Mouse (Mus musculus): Measurements from ENCODE around the gene Psmb2. TPM values are rescaled to one million over a fixed set of nuclear protein-coding genes. Genes with fewer than 3 reads are reported as not detected.

The Psmb2 gene
- polyA plus RNA-seq, 1 experiment from 2014 or later: 542 TPM

GRCm38 (mm10) chr4:126689457-126689856 lies 12.0 kb downstream of the Psmb2 start:
- 85% methylated on average over 2 of the region's 2 CpGs for WGBS
- Histone ChIP-seq H3K9me3 (ENCODE audit: control insufficient read depth, low read length) (no peaks in the 10 kb centered on the region), H3K4me2 (ENCODE audit: low read length) (no peak overlapping the region), H3K27me3 (replicated peaks; ENCODE audit: control insufficient read depth, insufficient read depth, low read length) (no peaks in the 10 kb centered on the region), H3K36me3 (ENCODE audit: control insufficient read depth, insufficient read depth, low read length) (peaks cover 72% of the 10 kb centered on the region), H3K4me3 (ENCODE audit: low read depth, low read length) (no peak overlapping the region), H3K4me1 (replicated peaks; ENCODE audit: control insufficient read depth, insufficient read depth, low read length) (no peaks in the 10 kb centered on the region), H3K27ac (ENCODE audit: low read depth) (no peak overlapping the region), H3K9ac (ENCODE audit: low read length) (no peak overlapping the region)
- ATAC-seq (replicated peaks; ENCODE audit: low FRiP score, low TSS enrichment, low read depth): no peak
- no peak for DNase-seq (ENCODE audit: low spot score)

- Histone ChIP-seq H3K4me1 (replicated peaks; ENCODE audit: control insufficient read depth, insufficient read depth, low read length) (no peaks in the 10 kb centered on the region), H3K9me3 (ENCODE audit: control insufficient read depth, low read length) (no peaks in the 10 kb centered on the region), H3K27ac (ENCODE audit: low read depth) (no peak overlapping the region), H3K9ac (ENCODE audit: low read length) (no peak overlapping the region), H3K36me3 (ENCODE audit: control insufficient read depth, insufficient read depth, low read length) (peaks cover 49% of the 10 kb centered on the region), H3K4me3 (ENCODE audit: low read depth, low read length) (no peak overlapping the region), H3K4me2 (ENCODE audit: low read length) (no peak overlapping the region), H3K27me3 (replicated peaks; ENCODE audit: control insufficient read depth, insufficient read depth, low read length) (no peaks in the 10 kb centered on the region)
- DNase-seq (ENCODE audit: low spot score) (no peak), ATAC-seq (replicated peaks; ENCODE audit: low FRiP score, low TSS enrichment, low read depth) (no peak)
- 90% methylated on average over 5 of the region's 5 CpGs for WGBS
Measured at GRCm38 (mm10) chr4:126693021-126693420, 15.6 kb downstream of the Psmb2 start.

GRCm38 (mm10) chr4:126696908-126697307 lies 19.5 kb downstream of the Psmb2 start:
- DNase-seq (ENCODE audit: low spot score): no peak
- ATAC-seq (replicated peaks; ENCODE audit: low FRiP score, low TSS enrichment, low read depth): no peak
- 89% methylated on average over 4 of the region's 4 CpGs for WGBS

GRCm38 (mm10) chr4:126706630-126707438 lies 29.4 kb downstream of the Psmb2 start:
- WGBS: 78% methylated on average over 12 of the region's 12 CpGs
- peaks cover 85% of the 10 kb centered on the region for H3K36me3 ChIP-seq (ENCODE audit: control insufficient read depth, insufficient read depth, low read length)
- H3K9me3 ChIP-seq (ENCODE audit: control insufficient read depth, low read length): no peaks in the 10 kb centered on the region
- no peak overlapping the region for H3K4me3 ChIP-seq (ENCODE audit: low read depth, low read length)
- H3K9ac ChIP-seq (ENCODE audit: low read length): no peak overlapping the region
- no peaks in the 10 kb centered on the region for H3K27me3 ChIP-seq (replicated peaks; ENCODE audit: control insufficient read depth, insufficient read depth, low read length)
- DNase-seq (ENCODE audit: low spot score) (no peak), ATAC-seq (replicated peaks; ENCODE audit: low FRiP score, low TSS enrichment, low read depth) (no peak)
- no peak overlapping the region for H3K4me2 ChIP-seq (ENCODE audit: low read length)
- H3K27ac ChIP-seq (ENCODE audit: low read depth): no peak overlapping the region
- H3K4me1 ChIP-seq (replicated peaks; ENCODE audit: control insufficient read depth, insufficient read depth, low read length): no peaks in the 10 kb centered on the region

More at GRCm38 (mm10) chr4:126696908-126697307, 19.5 kb downstream of the Psmb2 start:
- Histone ChIP-seq H3K9me3 (ENCODE audit: control insufficient read depth, low read length) (no peaks in the 10 kb centered on the region), H3K27me3 (replicated peaks; ENCODE audit: control insufficient read depth, insufficient read depth, low read length) (no peaks in the 10 kb centered on the region), H3K27ac (ENCODE audit: low read depth) (no peak overlapping the region), H3K4me1 (replicated peaks; ENCODE audit: control insufficient read depth, insufficient read depth, low read length) (no peaks in the 10 kb centered on the region), H3K36me3 (ENCODE audit: control insufficient read depth, insufficient read depth, low read length) (peaks cover 51% of the 10 kb centered on the region), H3K9ac (ENCODE audit: low read length) (no peak overlapping the region), H3K4me2 (ENCODE audit: low read length) (no peak overlapping the region), H3K4me3 (ENCODE audit: low read depth, low read length) (no peak overlapping the region)

GRCm38 (mm10) chr4:126707439-126707826 lies 30.0 kb downstream of the Psmb2 start:
- WGBS: 84% methylated on average over 5 of the region's 5 CpGs
- ATAC-seq (replicated peaks; ENCODE audit: low FRiP score, low TSS enrichment, low read depth): no peak
- H3K27me3 ChIP-seq (replicated peaks; ENCODE audit: control insufficient read depth, insufficient read depth, low read length): no peaks in the 10 kb centered on the region
- H3K4me2 ChIP-seq (ENCODE audit: low read length): no peak overlapping the region
- H3K4me3 ChIP-seq (ENCODE audit: low read depth, low read length): no peak overlapping the region
- no peaks in the 10 kb centered on the region for H3K4me1 ChIP-seq (replicated peaks; ENCODE audit: control insufficient read depth, insufficient read depth, low read length)
- no peak overlapping the region for H3K9ac ChIP-seq (ENCODE audit: low read length)
- H3K9me3 ChIP-seq (ENCODE audit: control insufficient read depth, low read length): no peaks in the 10 kb centered on the region
- DNase-seq (ENCODE audit: low spot score): no peak
- no peak overlapping the region for H3K27ac ChIP-seq (ENCODE audit: low read depth)
- H3K36me3 ChIP-seq (ENCODE audit: control insufficient read depth, insufficient read depth, low read length): peaks cover 84% of the 10 kb centered on the region

- H3K36me3 ChIP-seq (ENCODE audit: control insufficient read depth, insufficient read depth, low read length): no peaks in the 10 kb centered on the region
- WGBS: 3% methylated on average over 18 of the region's 18 CpGs
- H3K4me1 ChIP-seq (replicated peaks; ENCODE audit: control insufficient read depth, insufficient read depth, low read length): no peaks in the 10 kb centered on the region; the same call in 1 of the 2 replicates
- DNase-seq (ENCODE audit: low spot score): no peak
- no peak overlapping the region for H3K4me3 ChIP-seq (ENCODE audit: low read depth, low read length)
- no peak for ATAC-seq (replicated peaks; ENCODE audit: low FRiP score, low TSS enrichment, low read depth)
- no peak overlapping the region for H3K27ac ChIP-seq (ENCODE audit: low read depth)
- no peak overlapping the region for H3K4me2 ChIP-seq (ENCODE audit: low read length)
- peaks cover 79% of the 10 kb centered on the region for H3K27me3 ChIP-seq (replicated peaks; ENCODE audit: control insufficient read depth, insufficient read depth, low read length)
- H3K9ac ChIP-seq (ENCODE audit: low read length): no peak overlapping the region
- no peaks in the 10 kb centered on the region for H3K9me3 ChIP-seq (ENCODE audit: control insufficient read depth, low read length)
Measured at GRCm38 (mm10) chr4:126732111-126732510, 54.7 kb downstream of the Psmb2 start.

GRCm38 (mm10) chr4:126732531-126733380 lies 55.3 kb downstream of the Psmb2 start:
- no peaks in the 10 kb centered on the region; the same call in 1 of the 2 replicates for H3K4me1 ChIP-seq (replicated peaks; ENCODE audit: control insufficient read depth, insufficient read depth, low read length)
- ATAC-seq (replicated peaks; ENCODE audit: low FRiP score, low TSS enrichment, low read depth): no peak
- no peak overlapping the region for H3K4me2 ChIP-seq (ENCODE audit: low read length)
- DNase-seq (ENCODE audit: low spot score): peak; percentile 66
- H3K36me3 ChIP-seq (ENCODE audit: control insufficient read depth, insufficient read depth, low read length): no peaks in the 10 kb centered on the region
- no peak overlapping the region for H3K27ac ChIP-seq (ENCODE audit: low read depth)
- H3K27me3 ChIP-seq (replicated peaks; ENCODE audit: control insufficient read depth, insufficient read depth, low read length): peaks cover 85% of the 10 kb centered on the region
- no peak overlapping the region for H3K4me3 ChIP-seq (ENCODE audit: low read depth, low read length)
- no peak overlapping the region for H3K9ac ChIP-seq (ENCODE audit: low read length)
- H3K9me3 ChIP-seq (ENCODE audit: control insufficient read depth, low read length): no peaks in the 10 kb centered on the region
- 5% methylated on average over 26 of the region's 26 CpGs for WGBS

- 3% methylated on average over 16 of the region's 16 CpGs for WGBS
- no peak overlapping the region for H3K4me2 ChIP-seq (ENCODE audit: low read length)
- no peak overlapping the region for H3K27ac ChIP-seq (ENCODE audit: low read depth)
- DNase-seq (ENCODE audit: low spot score) (no peak), ATAC-seq (replicated peaks; ENCODE audit: low FRiP score, low TSS enrichment, low read depth) (no peak)
- H3K27me3 ChIP-seq (replicated peaks; ENCODE audit: control insufficient read depth, insufficient read depth, low read length): peaks cover 98% of the 10 kb centered on the region
- H3K9me3 ChIP-seq (ENCODE audit: control insufficient read depth, low read length): no peaks in the 10 kb centered on the region
- no peaks in the 10 kb centered on the region; the same call in 1 of the 2 replicates for H3K4me1 ChIP-seq (replicated peaks; ENCODE audit: control insufficient read depth, insufficient read depth, low read length)
- H3K9ac ChIP-seq (ENCODE audit: low read length): no peak overlapping the region
- no peaks in the 10 kb centered on the region for H3K36me3 ChIP-seq (ENCODE audit: control insufficient read depth, insufficient read depth, low read length)
- H3K4me3 ChIP-seq (ENCODE audit: low read depth, low read length): no peak overlapping the region
Measured at GRCm38 (mm10) chr4:126734001-126734603, 56.7 kb downstream of the Psmb2 start.

Data from intestine, embryonic 14.5 days (tissue).